Mouse (Mus musculus): ENCODE data around the gene Hist2h2aa1. TPM values are rescaled to one million over a fixed set of nuclear protein-coding genes. Genes with fewer than 3 reads are reported as not detected.

The Hist2h2aa1 gene
- total and polyA plus RNA-seq, 3 experiments, result 0.64 to 1,515 (median 113) TPM

GRCm38 (mm10) chr3:96293787-96294186 lies 48.5 kb downstream of the Hist2h2aa1 start, which contains the start of gene Fcgr1:
Gene Fcgr1, minus strand, starts transcription at chr3:96293969.
- peaks cover 8% of the 10 kb centered on the region for H3K27me3 ChIP-seq (replicated peaks)
- no peaks in the 10 kb centered on the region for H3K79me2 ChIP-seq (replicated peaks; ENCODE audit: control insufficient read depth, extremely low read depth, insufficient read depth, poor library complexity, severe bottlenecking)
- H3K9me3 ChIP-seq (replicated peaks; ENCODE audit: low read length), result peaks cover 2% of the 10 kb centered on the region
- peaks cover 7 to 12% of the 10 kb centered on the region in 2 experiments for H3K4me1 ChIP-seq (ENCODE audit: control insufficient read depth in 1 of 2, insufficient read depth in 2 of 2)
- in situ Hi-C loops (cut with MboI; ENCODE audit: low pct_ligation_motif_present, low pct_unique_long_range_greater_than_20kb, low sequenced_read_pairs) (loop anchor here (25.0 kb wide), 1 partner anchor 244 kb away; the partner anchor contains the start of gene Hfe2), dilution Hi-C loops (cut with MboI; ENCODE audit: extremely low pct_ligation_motif_present, extremely low pct_unique_long_range_greater_than_20kb, low sequenced_read_pairs) (no loop called here)
- no peak within 1 kb of the TSS for H3K4me3 ChIP-seq (replicated peaks in 1 of 3; ENCODE audit: low read depth in 2 of 3, low read length in 2 of 3, poor library complexity in 1 of 3)
- no peak within 1 kb of the TSS for H3K4me2 ChIP-seq (ENCODE audit: insufficient read depth, low read depth, poor library complexity, severe bottlenecking)
- TF ChIP-seq ELF1 (IDR thresholded peaks at IDR 0.05; ENCODE audit: low read depth, low read length), result no peak
- no peak for TF ChIP-seq ZMIZ1 (IDR thresholded peaks at IDR 0.05; ENCODE audit: low read depth, low read length)
- TF ChIP-seq TCF12 (IDR thresholded peaks at IDR 0.05; ENCODE audit: low read depth, low read length), result no peak
- TF ChIP-seq MAZ (IDR thresholded peaks at IDR 0.05; ENCODE audit: low read depth, low read length), result no peak
- no peak for TF ChIP-seq JUND (conservative IDR thresholded peaks at IDR 0.05; ENCODE audit: low read depth, low read length)
- TF ChIP-seq RAD21 (IDR thresholded peaks at IDR 0.05; ENCODE audit: low read depth, low read length), result no peak
- no peak for TF ChIP-seq IRF4 (IDR thresholded peaks at IDR 0.05; ENCODE audit: low read depth, low read length)
- no peak for TF ChIP-seq E2F4 (IDR thresholded peaks at IDR 0.05; ENCODE audit: insufficient replicate concordance, low read depth, low read length)
- no peak for TF ChIP-seq MYC (IDR thresholded peaks at IDR 0.05; ENCODE audit: low read depth, low read length)
- no peak for TF ChIP-seq ZC3H11A (IDR thresholded peaks at IDR 0.05; ENCODE audit: low read depth, low read length)
- no peak for TF ChIP-seq UBTF (IDR thresholded peaks at IDR 0.05; ENCODE audit: low read depth, low read length)
- no peak for TF ChIP-seq TBP (conservative IDR thresholded peaks at IDR 0.05; ENCODE audit: low read depth, low read length)
- no peak for TF ChIP-seq PAX5 (IDR thresholded peaks at IDR 0.05; ENCODE audit: low read length)
- no peak for TF ChIP-seq JUN (IDR thresholded peaks at IDR 0.05; ENCODE audit: insufficient read depth, low read depth, low read length)
- no peak for TF ChIP-seq MAFK (IDR thresholded peaks at IDR 0.05; ENCODE audit: insufficient replicate concordance, low read length)
- no peak for TF ChIP-seq BHLHE40 (IDR thresholded peaks at IDR 0.05; ENCODE audit: low read depth, low read length)
- no peak for TF ChIP-seq HCFC1 (IDR thresholded peaks at IDR 0.05; ENCODE audit: low read depth, low read length)
- no peak for TF ChIP-seq RCOR1 (conservative IDR thresholded peaks at IDR 0.05; ENCODE audit: low read depth, low read length)
- H3K27ac ChIP-seq (ENCODE audit: insufficient read depth, low read depth), result no peak within 1 kb of the TSS
- no peak for DNase-seq (ENCODE audit: extremely low read depth)
- no peak within 1 kb of the TSS for H3K9ac ChIP-seq (ENCODE audit: insufficient read depth, low read depth)
- no peaks in the 10 kb centered on the region for H3K36me3 ChIP-seq (replicated peaks in 1 of 2; ENCODE audit: control insufficient read depth in 1 of 2, insufficient read depth in 1 of 2, low read length in 1 of 2)

Other genes starting within 250 kb of the Hist2h2aa1 start
- 23.0 and 24.6 TPM in 2 replicates for gene Plekho1, start 249.5 kb upstream of the Hist2h2aa1 start, total RNA-seq (2012; rRNA removed)
- gene Plekho1, start 249.5 kb upstream of the Hist2h2aa1 start, total RNA-seq (2014; rRNA removed), result 22.2 and 22.3 TPM in 2 replicates
- 18.6 and 23.4 TPM in 2 replicates for gene Plekho1, start 249.5 kb upstream of the Hist2h2aa1 start, polyA plus RNA-seq (2012; ENCODE audit: insufficient read length, low read depth)
- gene Vps45, start 187.0 kb upstream of the Hist2h2aa1 start, total RNA-seq (2012; rRNA removed), result 19.1 and 20.8 TPM in 2 replicates
- 16.8 and 19.6 TPM in 2 replicates for gene Vps45, start 187.0 kb upstream of the Hist2h2aa1 start, total RNA-seq (2014; rRNA removed)
- 14.5 and 16.2 TPM in 2 replicates for gene Vps45, start 187.0 kb upstream of the Hist2h2aa1 start, polyA plus RNA-seq (2012; ENCODE audit: insufficient read length, low read depth)
- gene Otud7b, start 141.0 kb upstream of the Hist2h2aa1 start, total RNA-seq (2012; rRNA removed), result 14.4 and 14.9 TPM in 2 replicates
- 10.9 and 12.3 TPM in 2 replicates for gene Otud7b, start 141.0 kb upstream of the Hist2h2aa1 start, total RNA-seq (2014; rRNA removed)
- 17.7 and 18.7 TPM in 2 replicates for gene Otud7b, start 141.0 kb upstream of the Hist2h2aa1 start, polyA plus RNA-seq (2012; ENCODE audit: insufficient read length, low read depth)
- gene Mtmr11, start 83.5 kb upstream of the Hist2h2aa1 start, total RNA-seq (2012; rRNA removed), result 0.81 and 1.0 TPM in 2 replicates
- 0.45 and 0.83 TPM in 2 replicates for gene Mtmr11, start 83.5 kb upstream of the Hist2h2aa1 start, total RNA-seq (2014; rRNA removed)
- gene Mtmr11, start 83.5 kb upstream of the Hist2h2aa1 start, polyA plus RNA-seq (2012; ENCODE audit: insufficient read length, low read depth), result 0.82 and 2.5 TPM in 2 replicates
- 47.9 and 60.6 TPM in 2 replicates for gene Sf3b4, start 73.2 kb upstream of the Hist2h2aa1 start, total RNA-seq (2012; rRNA removed)
- gene Sf3b4, start 73.2 kb upstream of the Hist2h2aa1 start, total RNA-seq (2014; rRNA removed), result 33.7 and 38.1 TPM in 2 replicates
- gene Sf3b4, start 73.2 kb upstream of the Hist2h2aa1 start, polyA plus RNA-seq (2012; ENCODE audit: insufficient read length, low read depth), result 114 and 147 TPM in 2 replicates
- gene Sv2a, start 64.3 kb upstream of the Hist2h2aa1 start, total RNA-seq (2012; rRNA removed), result 2.6 and 4.0 TPM in 2 replicates
- gene Sv2a, start 64.3 kb upstream of the Hist2h2aa1 start, total RNA-seq (2014; rRNA removed), result 0.97 and 1.1 TPM in 2 replicates
- 6.5 and 6.7 TPM in 2 replicates for gene Sv2a, start 64.3 kb upstream of the Hist2h2aa1 start, polyA plus RNA-seq (2012; ENCODE audit: insufficient read length, low read depth)
- gene Bola1, start 25.8 kb upstream of the Hist2h2aa1 start, total RNA-seq (2012; rRNA removed), result 48.2 and 57.0 TPM in 2 replicates
- gene Bola1, start 25.8 kb upstream of the Hist2h2aa1 start, total RNA-seq (2014; rRNA removed), result 54.0 and 56.5 TPM in 2 replicates
- gene Bola1, start 25.8 kb upstream of the Hist2h2aa1 start, polyA plus RNA-seq (2012; ENCODE audit: insufficient read length, low read depth), result 47.6 and 56.2 TPM in 2 replicates
- gene Hist2h2ab, start 25.6 kb upstream of the Hist2h2aa1 start, total RNA-seq (2012; rRNA removed), result 27.8 and 31.4 TPM in 2 replicates
- 1.1 and 2.1 TPM in 2 replicates for gene Hist2h2ab, start 25.6 kb upstream of the Hist2h2aa1 start, total RNA-seq (2014; rRNA removed)
- gene Hist2h2ab, start 25.6 kb upstream of the Hist2h2aa1 start, polyA plus RNA-seq (2012; ENCODE audit: insufficient read length, low read depth), result not detected in 2 replicates
- gene Hist2h2ac, start 24.6 kb upstream of the Hist2h2aa1 start, total RNA-seq (2012; rRNA removed), result 1,185 and 1,357 TPM in 2 replicates
- 28.1 and 53.9 TPM in 2 replicates for gene Hist2h2ac, start 24.6 kb upstream of the Hist2h2aa1 start, total RNA-seq (2014; rRNA removed)
- 1.5 TPM in 1 of 2 replicates, not detected in the other for gene Hist2h2ac, start 24.6 kb upstream of the Hist2h2aa1 start, polyA plus RNA-seq (2012; ENCODE audit: insufficient read length, low read depth)
- gene Hist2h2be, start 24.4 kb upstream of the Hist2h2aa1 start, total RNA-seq (2012; rRNA removed), result 3.8 and 3.9 TPM in 2 replicates
- gene Hist2h2be, start 24.4 kb upstream of the Hist2h2aa1 start, total RNA-seq (2014; rRNA removed), result 2.9 and 4.0 TPM in 2 replicates
- 2.3 and 2.5 TPM in 2 replicates for gene Hist2h2be, start 24.4 kb upstream of the Hist2h2aa1 start, polyA plus RNA-seq (2012; ENCODE audit: insufficient read length, low read depth)
- gene Hist2h3c2, start 6.4 kb upstream of the Hist2h2aa1 start, total RNA-seq (2012; rRNA removed), result 1,105 and 1,173 TPM in 2 replicates
- gene Hist2h3c2, start 6.4 kb upstream of the Hist2h2aa1 start, total RNA-seq (2014; rRNA removed), result 11.0 and 15.3 TPM in 2 replicates
- 1.3 TPM in 2 replicates for gene Hist2h3c2, start 6.4 kb upstream of the Hist2h2aa1 start, polyA plus RNA-seq (2012; ENCODE audit: insufficient read length, low read depth)
- 4,203 and 5,136 TPM in 2 replicates for gene Hist2h2aa2, start 5.2 kb upstream of the Hist2h2aa1 start, total RNA-seq (2012; rRNA removed)
- not detected in 2 replicates for gene Hist2h2aa2, start 5.2 kb upstream of the Hist2h2aa1 start, total RNA-seq (2014; rRNA removed)
- gene Hist2h2aa2, start 5.2 kb upstream of the Hist2h2aa1 start, polyA plus RNA-seq (2012; ENCODE audit: insufficient read length, low read depth), result 2.5 and 2.7 TPM in 2 replicates
- gene Hist2h3c1, start 1.2 kb downstream of the Hist2h2aa1 start, total RNA-seq (2012; rRNA removed), result 0.67 and 1.4 TPM in 2 replicates
- 1.2 and 1.4 TPM in 2 replicates for gene Hist2h3c1, start 1.2 kb downstream of the Hist2h2aa1 start, total RNA-seq (2014; rRNA removed)
- 0.33 and 0.34 TPM in 2 replicates for gene Hist2h3c1, start 1.2 kb downstream of the Hist2h2aa1 start, polyA plus RNA-seq (2012; ENCODE audit: insufficient read length, low read depth)
- 116 and 130 TPM in 2 replicates for gene Hist2h4, start 17.8 kb downstream of the Hist2h2aa1 start, total RNA-seq (2012; rRNA removed)
- gene Hist2h4, start 17.8 kb downstream of the Hist2h2aa1 start, total RNA-seq (2014; rRNA removed), result 1.0 and 2.5 TPM in 2 replicates
- 0.20 and 0.91 TPM in 2 replicates for gene Hist2h4, start 17.8 kb downstream of the Hist2h2aa1 start, polyA plus RNA-seq (2012; ENCODE audit: insufficient read length, low read depth)
- 1,287 and 1,421 TPM in 2 replicates for gene Hist2h3b, start 23.2 kb downstream of the Hist2h2aa1 start, total RNA-seq (2012; rRNA removed)
- gene Hist2h3b, start 23.2 kb downstream of the Hist2h2aa1 start, total RNA-seq (2014; rRNA removed), result 18.3 and 39.4 TPM in 2 replicates
- 7.2 and 12.1 TPM in 2 replicates for gene Hist2h3b, start 23.2 kb downstream of the Hist2h2aa1 start, polyA plus RNA-seq (2012; ENCODE audit: insufficient read length, low read depth)
- 2,265 and 2,866 TPM in 2 replicates for gene Hist2h2bb, start 24.3 kb downstream of the Hist2h2aa1 start, total RNA-seq (2012; rRNA removed)
- 36.0 and 51.9 TPM in 2 replicates for gene Hist2h2bb, start 24.3 kb downstream of the Hist2h2aa1 start, total RNA-seq (2014; rRNA removed)
- 1.6 and 4.1 TPM in 2 replicates for gene Hist2h2bb, start 24.3 kb downstream of the Hist2h2aa1 start, polyA plus RNA-seq (2012; ENCODE audit: insufficient read length, low read depth)
- 0.04 TPM in 1 of 2 replicates, not detected in the other for gene Fcgr1, start 48.5 kb downstream of the Hist2h2aa1 start, total RNA-seq (2012; rRNA removed)
- gene Fcgr1, start 48.5 kb downstream of the Hist2h2aa1 start, total RNA-seq (2014; rRNA removed), result 0.18 TPM in 1 of 2 replicates, not detected in the other
- gene Fcgr1, start 48.5 kb downstream of the Hist2h2aa1 start, polyA plus RNA-seq (2012; ENCODE audit: insufficient read length, low read depth), result 0.27 TPM in 1 of 2 replicates, not detected in the other
- 0.13 TPM in 1 of 2 replicates, not detected in the other for gene BC107364, start 206.8 kb downstream of the Hist2h2aa1 start, total RNA-seq (2012; rRNA removed)
- gene BC107364, start 206.8 kb downstream of the Hist2h2aa1 start, total RNA-seq (2014; rRNA removed), result not detected in 2 replicates
- gene BC107364, start 206.8 kb downstream of the Hist2h2aa1 start, polyA plus RNA-seq (2012; ENCODE audit: insufficient read length, low read depth), result not detected in 2 replicates

All from CH12.LX (cell line).